In the genomic region with DNA sequence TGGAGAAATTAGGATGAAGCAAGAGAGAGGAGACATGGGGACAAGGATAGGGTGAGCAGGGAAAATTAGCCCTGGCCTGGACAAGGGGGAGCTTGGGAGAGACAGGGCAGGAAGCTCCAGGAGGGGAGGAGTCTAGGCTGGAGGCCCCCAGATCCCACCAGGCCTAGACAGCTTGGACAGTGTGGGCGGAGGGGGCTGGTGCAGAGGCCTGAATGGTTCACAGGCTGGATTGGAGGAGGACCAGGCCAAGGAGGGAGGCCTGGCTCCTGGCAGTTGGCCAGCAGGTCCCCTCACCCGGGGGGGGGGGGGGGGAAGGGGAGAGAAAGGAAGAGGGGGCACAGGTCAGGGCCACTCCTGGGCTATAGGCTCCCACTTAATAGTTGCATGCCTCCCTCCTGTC, we compare ENCODE assay signal across 12 mouse cellular contexts. TPM values are rescaled to one million over a fixed set of nuclear protein-coding genes. Genes with fewer than 3 reads are reported as not detected.
A peak's percentile ranks its signal among the peaks of the same experiment; 100 is the strongest.
DNase-seq lines count a peak whose midpoint lies in the region; ATAC-seq and TF ChIP-seq lines count a peak whose summit lies in the region.
"Had no signal": no experiment of that assay in that cellular context is flagged by ENCODE, and none has a peak within 500 bp of the region (broad histone marks: within the 10 kb centered on the region; RNA-seq: fewer than 3 reads in every experiment).

No protein-coding gene starts in this region.

- TF ChIP-seq EP300 in liver, postnatal 0 days (IDR thresholded peaks at IDR 0.05; ENCODE audit: low read depth), result no peak

- no peaks in the 10 kb centered on the region for H3K36me3 ChIP-seq in heart, embryonic 10.5 days
- no peaks in the 10 kb centered on the region for H3K36me3 ChIP-seq in liver, embryonic 12.5 days
- H3K36me3 ChIP-seq in liver, postnatal 0 days (replicated peaks; ENCODE audit: insufficient read depth, low read length), result no peaks in the 10 kb centered on the region
- H3K36me3 ChIP-seq in forebrain, embryonic 13.5 days (ENCODE audit: poor library complexity, severe bottlenecking), result peaks cover 14% of the 10 kb centered on the region; the same call in 1 of the 2 replicates
- no peaks in the 10 kb centered on the region for H3K36me3 ChIP-seq in neural tube, embryonic 13.5 days

- H3K4me1 ChIP-seq in heart, embryonic 10.5 days, result peaks cover 62% of the 10 kb centered on the region
- peaks cover 8% of the 10 kb centered on the region; the same call in 1 of the 2 replicates for H3K4me1 ChIP-seq in liver, embryonic 12.5 days
- no peaks in the 10 kb centered on the region for H3K4me1 ChIP-seq in liver, postnatal 0 days (ENCODE audit: insufficient read depth)
- peaks cover 89% of the 10 kb centered on the region for H3K4me1 ChIP-seq in forebrain, embryonic 13.5 days
- peaks cover 83% of the 10 kb centered on the region for H3K4me1 ChIP-seq in neural tube, embryonic 13.5 days (replicated peaks)

- ATAC-seq in liver, embryonic 12.5 days, result 0 out of 2 replicates have a peak, but pooled peaks have one; percentile 33
- no peak for ATAC-seq in liver, postnatal 0 days
- no peak for ATAC-seq in forebrain, embryonic 13.5 days
- ATAC-seq in neural tube, embryonic 13.5 days (ENCODE audit: low read depth), result no peak

- H3K4me2 ChIP-seq in liver, embryonic 12.5 days, result no peak overlapping the region
- H3K4me2 ChIP-seq in liver, postnatal 0 days (ENCODE audit: low read depth, low read length), result no peak overlapping the region
- peak overlapping the region; percentile 5; the same call in 1 of the 2 replicates for H3K4me2 ChIP-seq in forebrain, embryonic 13.5 days
- no peak overlapping the region for H3K4me2 ChIP-seq in neural tube, embryonic 13.5 days

- peaks cover 59% of the 10 kb centered on the region for H3K27me3 ChIP-seq in heart, embryonic 10.5 days (ENCODE audit: insufficient read depth, poor library complexity, severe bottlenecking)
- H3K27me3 ChIP-seq in liver, embryonic 12.5 days (replicated peaks), result peaks cover 89% of the 10 kb centered on the region
- peaks cover 23% of the 10 kb centered on the region; the same call in 1 of the 2 replicates for H3K27me3 ChIP-seq in liver, postnatal 0 days (ENCODE audit: insufficient read depth, low read length)
- H3K27me3 ChIP-seq in forebrain, embryonic 13.5 days, result no peaks in the 10 kb centered on the region
- no peaks in the 10 kb centered on the region for H3K27me3 ChIP-seq in neural tube, embryonic 13.5 days
- H3K27me3 ChIP-seq: Patski had no signal

- H3K9me3 ChIP-seq in heart, embryonic 10.5 days, result no peaks in the 10 kb centered on the region
- no peaks in the 10 kb centered on the region for H3K9me3 ChIP-seq in liver, embryonic 12.5 days (replicated peaks)
- H3K9me3 ChIP-seq in liver, postnatal 0 days (ENCODE audit: low read length), result no peaks in the 10 kb centered on the region
- no peaks in the 10 kb centered on the region for H3K9me3 ChIP-seq in forebrain, embryonic 13.5 days (replicated peaks)
- H3K9me3 ChIP-seq in neural tube, embryonic 13.5 days, result no peaks in the 10 kb centered on the region

- H3K9ac ChIP-seq in liver, embryonic 12.5 days, result no peak overlapping the region
- no peak overlapping the region for H3K9ac ChIP-seq in liver, postnatal 0 days (replicated peaks)
- H3K9ac ChIP-seq in forebrain, embryonic 13.5 days, result peak overlapping the region; percentile 37
- H3K9ac ChIP-seq in neural tube, embryonic 13.5 days, result peak overlapping the region; percentile 45; the same call in 1 of the 2 replicates

- H3K27ac ChIP-seq in heart, embryonic 10.5 days, result peak overlapping the region; percentile 63
- no peak overlapping the region for H3K27ac ChIP-seq in liver, embryonic 12.5 days
- H3K27ac ChIP-seq in liver, postnatal 0 days (ENCODE audit: low read depth), result no peak overlapping the region
- H3K27ac ChIP-seq in forebrain, embryonic 13.5 days, result peak overlapping the region; percentile 80
- H3K27ac ChIP-seq in neural tube, embryonic 13.5 days (replicated peaks), result peak overlapping the region; percentile 65

- DNase-seq in heart, embryonic 10.5 days (ENCODE audit: low spot score), result no peak
- no peak for DNase-seq in heart, adult 18-20 months
- no peak for DNase-seq in liver, postnatal 0 days
- DNase-seq in right cerebral cortex, postnatal 36 days (ENCODE audit: low spot score in 2 of 2), result no peak
- no peak for DNase-seq in gastrocnemius, postnatal 25 days
- DNase-seq: cerebellum, postnatal 25 days had no signal

- no peak for TF ChIP-seq CTCF in liver, postnatal 0 days (IDR thresholded peaks at IDR 0.05; ENCODE audit: low read depth)

- 44% methylated on average over 1 of the region's 2 CpGs for WGBS in heart, embryonic 10.5 days
- 56% methylated on average over 1 of the region's 2 CpGs for WGBS in liver, embryonic 12.5 days (ENCODE audit: insufficient replicate concordance)
- 33% methylated on average over 1 of the region's 2 CpGs for WGBS in liver, postnatal 0 days (ENCODE audit: insufficient replicate concordance)
- 6% methylated on average over 2 of the region's 2 CpGs for WGBS in forebrain, embryonic 13.5 days
- WGBS in neural tube, embryonic 13.5 days, result 44% methylated on average over 2 of the region's 2 CpGs

- H3K4me3 ChIP-seq in heart, embryonic 10.5 days, result no peak overlapping the region
- no peak overlapping the region for H3K4me3 ChIP-seq in liver, embryonic 12.5 days
- no peak overlapping the region for H3K4me3 ChIP-seq in liver, postnatal 0 days (ENCODE audit: low read depth, low read length)
- H3K4me3 ChIP-seq in forebrain, embryonic 13.5 days, result no peak overlapping the region
- no peak overlapping the region for H3K4me3 ChIP-seq in neural tube, embryonic 13.5 days

RNA-seq across cellular contexts. Expression of a gene that starts 17.6 kb away (rescaled TPM):
- 2.6 and 8.9 TPM in 2 replicates for polyA plus RNA-seq in heart, embryonic 10.5 days (2016; fragmentation: Nextera tagmentation; extraction: Ambion mirVana)
- 1 to 10 TPM; 3.3 to 4.4 TPM for total RNA-seq in heart, adult 18-20 months (2021)
- polyA plus RNA-seq in liver, embryonic 12.5 days (2016; fragmentation: Nextera tagmentation; extraction: Ambion mirVana), result 1.4 and 1.7 TPM in 2 replicates
- 0.12 and 0.29 TPM in 2 replicates for polyA plus RNA-seq in liver, postnatal 0 days (2015; fragmentation: Nextera tagmentation; extraction: Ambion mirVana)
- 21.1 and 21.8 TPM in 2 replicates for polyA plus RNA-seq in forebrain, embryonic 13.5 days (2015; fragmentation: Nextera tagmentation; extraction: Ambion mirVana)
- polyA plus RNA-seq in neural tube, embryonic 13.5 days (2015; fragmentation: Nextera tagmentation; extraction: Ambion mirVana), result 28.9 and 29.7 TPM in 2 replicates
- 10 to 100 TPM; 33.5 to 34.7 TPM for total RNA-seq in gastrocnemius, postnatal 25 days (2021)
- total RNA-seq: granulocyte monocyte progenitor cell, adult 5-6 weeks; monocyte, adult 5-6 weeks had no signal

RNA-seq across cellular contexts. Expression of a gene that starts 20.5 kb away (rescaled TPM):
- 144 and 147 TPM in 2 replicates for polyA plus RNA-seq in heart, embryonic 10.5 days (2016; fragmentation: Nextera tagmentation; extraction: Ambion mirVana)
- 100 to 1,000 TPM; 105 TPM for total RNA-seq in heart, adult 18-20 months (2021)
- polyA plus RNA-seq in liver, embryonic 12.5 days (2016; fragmentation: Nextera tagmentation; extraction: Ambion mirVana), result 39.7 and 43.0 TPM in 2 replicates
- 28.5 and 33.2 TPM in 2 replicates for polyA plus RNA-seq in liver, postnatal 0 days (2015; fragmentation: Nextera tagmentation; extraction: Ambion mirVana)
- 28.1 and 30.7 TPM in 2 replicates for polyA plus RNA-seq in forebrain, embryonic 13.5 days (2015; fragmentation: Nextera tagmentation; extraction: Ambion mirVana)
- polyA plus RNA-seq in neural tube, embryonic 13.5 days (2015; fragmentation: Nextera tagmentation; extraction: Ambion mirVana), result 53.6 and 60.2 TPM in 2 replicates
- 10 to 100 TPM; 37.2 to 42.1 TPM for total RNA-seq in gastrocnemius, postnatal 25 days (2021)

RNA-seq across cellular contexts. Expression of a gene that starts 34.0 kb away (rescaled TPM):
- polyA plus RNA-seq in heart, embryonic 10.5 days (2016; fragmentation: Nextera tagmentation; extraction: Ambion mirVana), result 54.5 and 71.3 TPM in 2 replicates
- total RNA-seq in heart, adult 18-20 months (2021), result 10 to 100 TPM; 35.0 to 37.3 TPM
- polyA plus RNA-seq in liver, embryonic 12.5 days (2016; fragmentation: Nextera tagmentation; extraction: Ambion mirVana), result 39.1 and 44.9 TPM in 2 replicates
- 30.9 and 31.7 TPM in 2 replicates for polyA plus RNA-seq in liver, postnatal 0 days (2015; fragmentation: Nextera tagmentation; extraction: Ambion mirVana)
- 80.7 and 83.8 TPM in 2 replicates for polyA plus RNA-seq in forebrain, embryonic 13.5 days (2015; fragmentation: Nextera tagmentation; extraction: Ambion mirVana)
- 62.6 and 63.4 TPM in 2 replicates for polyA plus RNA-seq in neural tube, embryonic 13.5 days (2015; fragmentation: Nextera tagmentation; extraction: Ambion mirVana)
- 10 to 100 TPM; 43.2 to 46.9 TPM for total RNA-seq in gastrocnemius, postnatal 25 days (2021)

RNA-seq across cellular contexts. Expression of a gene that starts 39.2 kb away (rescaled TPM):
- 5.3 and 8.9 TPM in 2 replicates for polyA plus RNA-seq in heart, embryonic 10.5 days (2016; fragmentation: Nextera tagmentation; extraction: Ambion mirVana)
- total RNA-seq in heart, adult 18-20 months (2021), result 10 to 100 TPM in 1 of 2 experiments, 1 to 10 TPM in 1; 9.7 to 11.0 TPM
- 1.1 and 1.5 TPM in 2 replicates for polyA plus RNA-seq in liver, embryonic 12.5 days (2016; fragmentation: Nextera tagmentation; extraction: Ambion mirVana)
- polyA plus RNA-seq in liver, postnatal 0 days (2015; fragmentation: Nextera tagmentation; extraction: Ambion mirVana), result 25.2 and 26.4 TPM in 2 replicates
- polyA plus RNA-seq in forebrain, embryonic 13.5 days (2015; fragmentation: Nextera tagmentation; extraction: Ambion mirVana), result 47.8 and 50.6 TPM in 2 replicates
- polyA plus RNA-seq in neural tube, embryonic 13.5 days (2015; fragmentation: Nextera tagmentation; extraction: Ambion mirVana), result 79.3 and 81.9 TPM in 2 replicates
- 10 to 100 TPM; 12.7 to 15.7 TPM for total RNA-seq in gastrocnemius, postnatal 25 days (2021)
- total RNA-seq: granulocyte monocyte progenitor cell, adult 5-6 weeks; monocyte, adult 5-6 weeks had no signal

RNA-seq across cellular contexts. Expression of a gene that starts 43.7 kb away (rescaled TPM):
- 143 and 146 TPM in 2 replicates for polyA plus RNA-seq in heart, embryonic 10.5 days (2016; fragmentation: Nextera tagmentation; extraction: Ambion mirVana)
- total RNA-seq in heart, adult 18-20 months (2021), result 10 to 100 TPM; 70.4 to 79.1 TPM
- 89.7 and 92.2 TPM in 2 replicates for polyA plus RNA-seq in liver, embryonic 12.5 days (2016; fragmentation: Nextera tagmentation; extraction: Ambion mirVana)
- 64.0 and 65.2 TPM in 2 replicates for polyA plus RNA-seq in liver, postnatal 0 days (2015; fragmentation: Nextera tagmentation; extraction: Ambion mirVana)
- 259 and 262 TPM in 2 replicates for polyA plus RNA-seq in forebrain, embryonic 13.5 days (2015; fragmentation: Nextera tagmentation; extraction: Ambion mirVana)
- 278 and 317 TPM in 2 replicates for polyA plus RNA-seq in neural tube, embryonic 13.5 days (2015; fragmentation: Nextera tagmentation; extraction: Ambion mirVana)
- total RNA-seq in gastrocnemius, postnatal 25 days (2021), result 10 to 100 TPM; 38.5 to 40.6 TPM

Comparison
In these comparisons a context has a peak if more than half of its experiments do, and no peak if none do; other contexts are left out.
1. H3K27ac ChIP-seq: peak in heart, embryonic 10.5 days (single experiment), forebrain, embryonic 13.5 days (single experiment) and neural tube, embryonic 13.5 days (single experiment); none in liver, embryonic 12.5 days (single experiment) and liver, postnatal 0 days (single experiment).
2. H3K9ac ChIP-seq: peak in forebrain, embryonic 13.5 days (single experiment) and neural tube, embryonic 13.5 days (single experiment); none in liver, embryonic 12.5 days (single experiment) and liver, postnatal 0 days (single experiment).